Mouse (Mus musculus): ENCODE measurements at regions not wholly inside any gene's neighbourhood (a gene's known extent, or its start where the extent isn't known, plus 50 kb on each side); places are given as distances from the start of the nearest gene placed in this dataset.

DNA sequence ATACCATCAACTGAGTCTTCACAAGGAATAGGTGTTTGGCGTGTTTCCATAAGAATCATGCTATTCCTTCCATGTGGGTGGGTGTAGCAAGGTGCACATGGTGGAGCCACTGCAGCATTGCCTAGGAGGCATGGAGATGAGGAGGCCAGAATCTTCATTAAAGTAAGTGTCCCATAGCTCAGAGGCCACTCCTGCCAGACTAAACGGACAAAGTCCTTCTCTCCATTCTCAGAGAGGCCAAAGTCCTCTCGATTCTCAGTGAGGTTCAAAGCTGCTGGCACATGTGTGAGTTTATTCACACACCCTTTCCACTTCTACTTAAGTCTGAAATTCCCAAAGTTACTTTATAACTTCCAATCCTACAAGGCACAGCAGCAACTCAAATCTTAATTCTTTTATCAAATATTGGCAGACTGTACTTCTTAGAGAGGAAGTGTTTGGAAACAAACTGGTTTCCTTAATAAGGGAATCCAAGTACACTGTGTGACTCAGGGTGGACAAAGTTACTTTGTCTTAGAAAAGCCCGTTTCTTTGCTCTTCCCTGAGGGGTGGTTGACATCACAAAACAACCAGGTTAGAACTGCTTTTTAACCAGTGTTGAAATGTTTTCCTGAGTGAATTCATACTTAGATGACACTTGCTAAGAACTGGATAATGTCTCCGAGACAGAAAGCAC, 69.2 kb upstream of the Thbs1 start:
- H3K4me1 ChIP-seq (replicated peaks), result peaks cover 11% of the 10 kb centered on the region
- no peak for ATAC-seq (replicated peaks; ENCODE audit: insufficient number of reproducible peaks, insufficient read depth, low FRiP score, low read depth)
- H3K4me3 ChIP-seq, result no peak overlapping the region
- H3K27ac ChIP-seq, result peak overlapping the region; percentile 26; the same call in 1 of the 2 replicates
- H3K36me3 ChIP-seq, result no peaks in the 10 kb centered on the region
- no peaks in the 10 kb centered on the region for H3K27me3 ChIP-seq
- no peaks in the 10 kb centered on the region for H3K9me3 ChIP-seq (replicated peaks)
- 63% methylated on average over 5 of the region's 5 CpGs for WGBS
- no peak overlapping the region for H3K9ac ChIP-seq
- no peak overlapping the region for H3K4me2 ChIP-seq

DNA sequence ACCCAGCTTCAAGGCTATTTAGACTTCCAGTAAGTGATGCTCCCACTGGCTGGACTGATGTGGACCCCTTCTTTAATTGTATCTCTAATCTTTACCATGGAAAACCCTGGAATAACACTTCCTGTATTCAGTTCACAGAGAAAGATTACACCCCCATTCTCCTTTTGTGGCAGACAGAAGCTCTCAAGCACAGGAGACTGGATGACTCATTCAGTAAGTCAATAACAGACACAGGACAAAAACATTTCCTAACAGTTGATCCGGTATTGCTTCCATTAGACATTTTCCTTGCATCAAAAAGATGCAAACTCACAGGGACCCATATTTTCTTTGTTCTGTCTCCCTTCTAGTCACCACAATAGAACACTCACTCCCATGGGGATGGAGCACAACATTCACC, 67.0 kb upstream of the Thbs1 start:
- no peak for ATAC-seq (replicated peaks; ENCODE audit: insufficient number of reproducible peaks, insufficient read depth, low FRiP score, low read depth)
- Histone ChIP-seq H3K4me1 (replicated peaks) (no peaks in the 10 kb centered on the region), H3K4me2 (no peak overlapping the region), H3K36me3 (no peaks in the 10 kb centered on the region), H3K9ac (no peak overlapping the region), H3K4me3 (no peak overlapping the region), H3K27me3 (no peaks in the 10 kb centered on the region), H3K27ac (no peak overlapping the region), H3K9me3 (replicated peaks) (no peaks in the 10 kb centered on the region)
- WGBS, result 43% methylated on average over 1 of the region's 1 CpGs

DNA sequence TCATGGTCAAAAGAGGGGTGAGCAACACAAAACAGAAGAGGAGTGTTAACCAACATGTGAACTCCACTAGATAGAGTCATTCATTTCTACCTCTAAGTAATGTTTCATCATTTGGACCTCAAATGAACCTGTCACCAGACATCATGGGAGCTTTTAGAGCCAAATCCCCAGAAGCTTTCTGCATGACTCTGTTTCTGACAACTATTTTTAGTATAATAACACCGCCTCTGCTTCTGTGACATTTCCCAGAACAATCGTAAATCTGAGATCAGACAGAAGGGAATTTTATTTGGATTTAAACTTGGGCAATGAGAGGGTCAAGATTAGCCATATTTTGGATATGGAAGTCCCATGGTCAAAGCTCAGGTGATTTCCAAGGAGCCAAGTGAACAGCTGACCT, 61.4 kb upstream of the Thbs1 start:
- Histone ChIP-seq H3K9me3 (replicated peaks) (no peaks in the 10 kb centered on the region), H3K4me2 (no peak overlapping the region), H3K27me3 (no peaks in the 10 kb centered on the region), H3K4me3 (no peak overlapping the region), H3K9ac (no peak overlapping the region), H3K36me3 (no peaks in the 10 kb centered on the region), H3K4me1 (replicated peaks) (no peaks in the 10 kb centered on the region; the same call in 1 of the 2 replicates), H3K27ac (no peak overlapping the region; the same call in 1 of the 2 replicates)
- ATAC-seq (replicated peaks; ENCODE audit: insufficient number of reproducible peaks, insufficient read depth, low FRiP score, low read depth), result no peak
- WGBS, result 43% methylated on average over 2 of the region's 2 CpGs

DNA sequence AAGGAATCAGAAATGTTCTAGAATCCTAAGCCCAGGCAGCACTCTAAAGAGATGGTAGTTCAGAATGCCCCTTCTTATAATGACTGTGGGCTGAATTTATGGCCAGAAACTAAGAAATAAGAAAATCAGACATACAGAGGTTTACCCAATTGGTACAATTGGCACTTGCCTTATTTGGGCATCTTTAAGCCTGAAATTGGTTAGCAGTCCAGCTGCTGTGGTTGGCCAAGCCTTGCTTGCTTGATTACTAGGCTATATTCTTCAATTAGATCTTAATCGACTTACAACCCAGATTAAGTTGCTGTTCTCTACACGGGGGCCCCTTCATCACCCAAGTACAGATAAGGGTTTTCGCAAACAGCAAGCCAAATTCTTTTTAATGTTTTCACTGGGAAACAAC, 60.1 kb upstream of the Thbs1 start:
- H3K4me3 ChIP-seq, result no peak overlapping the region
- WGBS, result 73% methylated on average over 3 of the region's 3 CpGs
- H3K4me1 ChIP-seq (replicated peaks), result no peaks in the 10 kb centered on the region; the same call in 1 of the 2 replicates
- H3K9ac ChIP-seq, result no peak overlapping the region
- H3K9me3 ChIP-seq (replicated peaks), result no peaks in the 10 kb centered on the region
- H3K4me2 ChIP-seq, result no peak overlapping the region
- no peaks in the 10 kb centered on the region for H3K27me3 ChIP-seq
- H3K36me3 ChIP-seq, result no peaks in the 10 kb centered on the region
- H3K27ac ChIP-seq, result no peak overlapping the region
- ATAC-seq (replicated peaks; ENCODE audit: insufficient number of reproducible peaks, insufficient read depth, low FRiP score, low read depth), result no peak

DNA sequence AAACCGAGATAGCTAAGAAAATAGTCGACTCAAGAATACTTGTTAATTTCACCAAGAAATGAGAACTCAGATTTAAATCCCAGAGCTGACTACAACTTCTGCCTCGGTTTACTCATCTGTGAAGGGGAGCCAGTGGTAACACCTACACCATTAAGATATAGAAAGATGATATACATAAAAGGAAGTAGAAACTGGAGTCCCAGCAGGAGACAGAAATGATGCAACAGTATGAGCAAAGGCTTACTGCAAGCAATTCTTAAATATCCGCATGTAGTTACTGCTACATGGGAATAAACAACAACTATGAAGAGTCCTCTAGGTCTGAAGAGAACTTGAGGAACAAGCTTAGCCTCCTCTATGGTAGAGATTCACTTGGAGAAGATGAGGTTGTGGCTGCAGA, 58.2 kb upstream of the Thbs1 start:
- Histone ChIP-seq H3K27me3 (no peaks in the 10 kb centered on the region), H3K9ac (no peak overlapping the region), H3K4me1 (replicated peaks) (no peaks in the 10 kb centered on the region; the same call in 1 of the 2 replicates), H3K27ac (no peak overlapping the region), H3K9me3 (replicated peaks) (no peaks in the 10 kb centered on the region), H3K36me3 (no peaks in the 10 kb centered on the region), H3K4me3 (no peak overlapping the region), H3K4me2 (no peak overlapping the region)
- WGBS, result 88% methylated on average over 4 of the region's 4 CpGs
- ATAC-seq (replicated peaks; ENCODE audit: insufficient number of reproducible peaks, insufficient read depth, low FRiP score, low read depth), result no peak

DNA sequence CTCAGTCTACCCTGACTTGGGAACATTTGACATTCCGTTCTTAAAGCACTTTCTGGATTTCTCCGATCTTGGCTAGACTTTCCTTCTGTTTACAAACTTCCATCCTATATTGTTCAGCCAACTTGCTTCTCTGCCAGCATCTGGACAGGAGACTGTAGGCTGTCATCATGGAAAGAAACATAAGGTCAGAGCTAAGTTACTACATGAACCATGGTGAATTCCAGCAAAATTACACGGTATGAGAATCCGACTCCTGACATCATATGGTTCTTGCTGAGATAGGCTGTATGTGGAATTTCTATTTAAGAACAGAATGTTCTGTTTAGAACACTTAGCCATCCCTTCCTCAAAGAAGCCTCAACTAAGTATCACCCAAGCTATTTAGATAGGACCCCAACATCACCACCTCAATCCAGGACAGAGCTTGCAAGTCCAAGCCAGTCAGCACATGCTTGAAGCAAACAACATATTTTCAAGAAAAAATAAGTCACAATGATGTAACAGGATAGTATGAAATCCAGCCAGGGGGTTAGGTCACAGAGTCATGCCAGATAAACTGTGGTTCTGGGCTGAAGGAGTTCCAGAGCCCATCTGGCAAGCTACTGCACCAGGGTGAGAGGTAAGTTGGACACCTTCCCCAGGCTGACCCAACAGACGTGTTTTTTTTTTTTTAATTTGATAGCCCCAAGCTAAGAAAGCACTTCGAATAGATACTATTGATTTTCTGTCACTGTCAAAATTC, 52.9 kb upstream of the Thbs1 start:
- ATAC-seq (replicated peaks; ENCODE audit: insufficient number of reproducible peaks, insufficient read depth, low FRiP score, low read depth), result no peak
- H3K9me3 ChIP-seq (replicated peaks), result no peaks in the 10 kb centered on the region
- no peak overlapping the region for H3K9ac ChIP-seq
- no peak overlapping the region for H3K27ac ChIP-seq
- H3K4me3 ChIP-seq, result no peak overlapping the region
- no peaks in the 10 kb centered on the region for H3K36me3 ChIP-seq
- no peaks in the 10 kb centered on the region for H3K27me3 ChIP-seq
- WGBS, result 70% methylated on average over 6 of the region's 6 CpGs
- H3K4me1 ChIP-seq (replicated peaks), result no peaks in the 10 kb centered on the region
- H3K4me2 ChIP-seq, result no peak overlapping the region

DNA sequence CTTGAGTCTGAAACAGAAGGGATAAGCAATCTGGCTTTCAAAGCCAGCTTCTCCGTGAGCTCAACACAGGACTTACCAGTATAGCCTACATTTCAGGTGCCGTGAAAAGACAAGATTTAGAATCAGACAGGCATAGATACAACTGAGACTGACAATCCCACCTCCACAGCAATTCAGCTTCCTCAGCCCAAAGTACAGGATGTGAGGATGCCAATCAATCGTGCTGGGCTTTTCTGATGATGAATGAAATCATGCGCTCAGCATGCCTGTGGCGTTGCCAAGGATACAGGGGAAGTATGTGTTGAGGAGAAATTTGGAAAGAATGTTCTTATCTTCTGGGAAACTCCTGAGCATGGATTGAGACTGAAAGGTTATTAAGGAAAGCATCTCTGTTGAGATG, 50.4 kb upstream of the Thbs1 start:
- H3K4me2 ChIP-seq, result no peak overlapping the region
- no peak for ATAC-seq (replicated peaks; ENCODE audit: insufficient number of reproducible peaks, insufficient read depth, low FRiP score, low read depth)
- H3K9me3 ChIP-seq (replicated peaks), result no peaks in the 10 kb centered on the region
- H3K27me3 ChIP-seq, result no peaks in the 10 kb centered on the region
- no peaks in the 10 kb centered on the region for H3K36me3 ChIP-seq
- no peak overlapping the region for H3K27ac ChIP-seq
- H3K4me3 ChIP-seq, result no peak overlapping the region
- H3K4me1 ChIP-seq (replicated peaks), result no peaks in the 10 kb centered on the region
- WGBS, result 60% methylated on average over 5 of the region's 5 CpGs
- H3K9ac ChIP-seq, result no peak overlapping the region
